Mouse (Mus musculus) forebrain, embryonic 12.5 days (tissue): ENCODE results near the gene Zfp668. TPM values are rescaled to one million over a fixed set of nuclear protein-coding genes. Genes with fewer than 3 reads are reported as not detected.

ENCODE experiments used
- ATAC-seq: fragments of 200-750 bp; cut with Nextera tagmentation; 2 replicates; pipeline ENCODE4 v1.8.0; 2017; ENCODE audit warnings: moderate TSS enrichment; ENCODE audit not compliant: low FRiP score
- H3K27ac ChIP-seq: fragments of 300-500 bp; sonication (generic); 2 replicates; pipeline ENCODE4 v1.5.1; 2016; ENCODE audit warnings: mild to moderate bottlenecking
- H3K27me3 ChIP-seq: fragments of 300-500 bp; sonication (generic); 2 replicates; pipeline ENCODE4 v1.6.1; 2016; ENCODE audit warnings: mild to moderate bottlenecking
- H3K36me3 ChIP-seq: fragments of 300-500 bp; sonication (generic); replicated peaks from 2 replicates; pipeline ENCODE4 v1.6.1; 2016; ENCODE audit warnings: mild to moderate bottlenecking
- H3K4me1 ChIP-seq: fragments of 300-500 bp; sonication (generic); 2 replicates; pipeline ENCODE4 v1.6.1; 2016
- H3K4me2 ChIP-seq: fragments of 300-500 bp; sonication (generic); 2 replicates; pipeline ENCODE4 v1.6.1; 2016; ENCODE audit warnings: mild to moderate bottlenecking, moderate library complexity
- H3K4me3 ChIP-seq: fragments of 300-500 bp; sonication (generic); replicated peaks from 2 replicates; pipeline ENCODE4 v1.5.1; 2016; ENCODE audit warnings: mild to moderate bottlenecking
- H3K9ac ChIP-seq: fragments of 300-500 bp; sonication (generic); 2 replicates; pipeline ENCODE4 v1.6.1; 2016; ENCODE audit warnings: mild to moderate bottlenecking
- H3K9me3 ChIP-seq: fragments of 300-500 bp; sonication (generic); 2 replicates; pipeline ENCODE4 v1.6.1; 2016
- WGBS: fragments of 180-500 bp; shearing (Covaris S2); methylation state at CpG from one replicate; pipeline ENCODE4 v1.1.7; 2016; 5-methylcytosine and 5-hydroxymethylcytosine counted together
- polyA plus RNA-seq: library from polyadenylated mRNA; unstranded; fragments of >200 nt; fragmentation: Nextera tagmentation; extraction: Ambion mirVana; gene quantifications from 2 replicates; pipeline ENCODE4 v1.2.1, GENCODE M21; 2016

Gene Zfp668
- polyA plus RNA-seq: 33.9 and 38.2 TPM in 2 replicates

GRCm38 (mm10) chr7:127876467-127877348 is at the start of gene Zfp668:
TSS of gene Zfp668 (minus strand) at chr7:127876828.
- no peaks in the 10 kb centered on the region for H3K9me3 ChIP-seq
- WGBS: under 1% methylated on average over 60 of the region's 60 CpGs
- H3K4me2 ChIP-seq: peak within 1 kb of the TSS; percentile 92
- H3K9ac ChIP-seq: peak within 1 kb of the TSS; percentile 97
- H3K27me3 ChIP-seq: no peaks in the 10 kb centered on the region
- ATAC-seq: peak; percentile 64
- H3K4me3 ChIP-seq: peak within 1 kb of the TSS; percentile 95
- H3K4me1 ChIP-seq: peaks cover 26% of the 10 kb centered on the region
- peak within 1 kb of the TSS; percentile 100 for H3K27ac ChIP-seq
- peaks cover 46% of the 10 kb centered on the region for H3K36me3 ChIP-seq

GRCm38 (mm10) chr7:127926066-127926465 is 49.4 kb upstream of the Zfp668 start:
- WGBS: 89% methylated on average over 8 of the region's 8 CpGs
- Histone ChIP-seq H3K27ac (no peak overlapping the region), H3K36me3 (peaks cover 55% of the 10 kb centered on the region), H3K27me3 (peaks cover 32% of the 10 kb centered on the region), H3K4me1 (no peaks in the 10 kb centered on the region; the same call in 1 of the 2 replicates), H3K4me2 (no peak overlapping the region), H3K9ac (no peak overlapping the region), H3K9me3 (no peaks in the 10 kb centered on the region), H3K4me3 (no peak overlapping the region)
- no peak for ATAC-seq

- H3K4me3 ChIP-seq: no peak overlapping the region
- H3K9me3 ChIP-seq: no peaks in the 10 kb centered on the region
- peaks cover 63% of the 10 kb centered on the region for H3K36me3 ChIP-seq
- no peak overlapping the region for H3K4me2 ChIP-seq
- WGBS: 67% methylated on average over 5 of the region's 5 CpGs
- no peaks in the 10 kb centered on the region; the same call in 1 of the 2 replicates for H3K4me1 ChIP-seq
- peaks cover 27% of the 10 kb centered on the region for H3K27me3 ChIP-seq
- no peak overlapping the region for H3K9ac ChIP-seq
- H3K27ac ChIP-seq: no peak overlapping the region
- no peak for ATAC-seq
These were observed 48.6 kb upstream of the Zfp668 start for GRCm38 (mm10) chr7:127925252-127925651.

- Histone ChIP-seq H3K4me3 (no peak overlapping the region), H3K27ac (no peak overlapping the region), H3K9ac (no peak overlapping the region), H3K9me3 (no peaks in the 10 kb centered on the region), H3K27me3 (peaks cover 12% of the 10 kb centered on the region), H3K36me3 (peaks cover 68% of the 10 kb centered on the region), H3K4me2 (no peak overlapping the region), H3K4me1 (no peaks in the 10 kb centered on the region)
- ATAC-seq: no peak
- 90% methylated on average over 5 of the region's 5 CpGs for WGBS
These were observed 47.1 kb upstream of the Zfp668 start for GRCm38 (mm10) chr7:127923714-127924113.

GRCm38 (mm10) chr7:127922451-127923275 is 46.0 kb upstream of the Zfp668 start:
- 81% methylated on average over 6 of the region's 6 CpGs for WGBS
- no peak for ATAC-seq
- Histone ChIP-seq H3K9me3 (no peaks in the 10 kb centered on the region), H3K27ac (no peak overlapping the region), H3K27me3 (peaks cover 1% of the 10 kb centered on the region; the same call in 1 of the 2 replicates), H3K4me2 (no peak overlapping the region), H3K4me1 (no peaks in the 10 kb centered on the region), H3K4me3 (no peak overlapping the region), H3K36me3 (peaks cover 74% of the 10 kb centered on the region), H3K9ac (no peak overlapping the region)

- H3K4me2 ChIP-seq: no peak overlapping the region
- H3K27ac ChIP-seq: no peak overlapping the region
- WGBS: 68% methylated on average over 8 of the region's 8 CpGs
- ATAC-seq: no peak
- no peaks in the 10 kb centered on the region for H3K27me3 ChIP-seq
- H3K9me3 ChIP-seq: no peaks in the 10 kb centered on the region
- H3K36me3 ChIP-seq: peaks cover 77% of the 10 kb centered on the region
- no peak overlapping the region for H3K4me3 ChIP-seq
- H3K9ac ChIP-seq: no peak overlapping the region
- no peaks in the 10 kb centered on the region for H3K4me1 ChIP-seq
These were observed 44.9 kb upstream of the Zfp668 start for GRCm38 (mm10) chr7:127921516-127921915.

- Histone ChIP-seq H3K4me3 (no peak overlapping the region), H3K27me3 (no peaks in the 10 kb centered on the region), H3K36me3 (peaks cover 70% of the 10 kb centered on the region), H3K9me3 (no peaks in the 10 kb centered on the region), H3K27ac (no peak overlapping the region), H3K9ac (no peak overlapping the region), H3K4me1 (no peaks in the 10 kb centered on the region), H3K4me2 (no peak overlapping the region)
- ATAC-seq: no peak
- 84% methylated on average over 7 of the region's 7 CpGs for WGBS
These were observed 42.7 kb upstream of the Zfp668 start for GRCm38 (mm10) chr7:127919290-127919689.

- H3K36me3 ChIP-seq: peaks cover 61% of the 10 kb centered on the region
- H3K4me1 ChIP-seq: peaks cover 1% of the 10 kb centered on the region
- no peak overlapping the region for H3K4me2 ChIP-seq
- H3K4me3 ChIP-seq: no peak overlapping the region
- no peak overlapping the region for H3K9ac ChIP-seq
- H3K9me3 ChIP-seq: no peaks in the 10 kb centered on the region
- no peak for ATAC-seq
- no peak overlapping the region for H3K27ac ChIP-seq
- no peaks in the 10 kb centered on the region for H3K27me3 ChIP-seq
- whole genome bisulfite sequencing: 62% methylated on average over 3 of the region's 3 CpGs
These were observed 41.6 kb upstream of the Zfp668 start for GRCm38 (mm10) chr7:127918203-127918602.

GRCm38 (mm10) chr7:127915293-127915692 is 38.7 kb upstream of the Zfp668 start:
- H3K4me3 ChIP-seq: no peak overlapping the region
- H3K36me3 ChIP-seq: peaks cover 36% of the 10 kb centered on the region
- no peak for ATAC-seq
- 93% methylated on average over 12 of the region's 12 CpGs for WGBS
- no peak overlapping the region for H3K4me2 ChIP-seq
- H3K27ac ChIP-seq: no peak overlapping the region
- H3K4me1 ChIP-seq: peaks cover 6% of the 10 kb centered on the region
- no peaks in the 10 kb centered on the region for H3K27me3 ChIP-seq
- no peaks in the 10 kb centered on the region for H3K9me3 ChIP-seq
- no peak overlapping the region for H3K9ac ChIP-seq

- Histone ChIP-seq H3K27ac (no peak overlapping the region), H3K36me3 (peaks cover 46% of the 10 kb centered on the region), H3K9ac (peak overlapping the region; percentile 73), H3K4me2 (peak overlapping the region; percentile 73), H3K9me3 (no peaks in the 10 kb centered on the region), H3K27me3 (no peaks in the 10 kb centered on the region), H3K4me1 (peaks cover 6% of the 10 kb centered on the region), H3K4me3 (peak overlapping the region; percentile 89)
- WGBS: 44% methylated on average over 4 of the region's 4 CpGs
- ATAC-seq: no peak
These were observed 36.3 kb upstream of the Zfp668 start for GRCm38 (mm10) chr7:127912938-127913337.

- peak within 1 kb of the TSS; percentile 73 for H3K4me2 ChIP-seq
- peak within 1 kb of the TSS; percentile 73 for H3K9ac ChIP-seq
- peak; percentile 97 for ATAC-seq
- no peaks in the 10 kb centered on the region for H3K9me3 ChIP-seq
- peak within 1 kb of the TSS; percentile 89 for H3K4me3 ChIP-seq
- no peaks in the 10 kb centered on the region for H3K27me3 ChIP-seq
- H3K4me1 ChIP-seq: peaks cover 6% of the 10 kb centered on the region
- H3K36me3 ChIP-seq: peaks cover 48% of the 10 kb centered on the region
- peak within 1 kb of the TSS; percentile 76 for H3K27ac ChIP-seq
- under 1% methylated on average over 40 of the region's 40 CpGs for WGBS
These were observed 35.7 kb upstream of the Zfp668 start, which contains the start of gene Kat8 for GRCm38 (mm10) chr7:127912190-127912871. TSS of gene Kat8 (plus strand) at chr7:127912516.

- H3K4me1 ChIP-seq: peaks cover 17% of the 10 kb centered on the region
- no peaks in the 10 kb centered on the region for H3K9me3 ChIP-seq
- no peak overlapping the region for H3K9ac ChIP-seq
- H3K27ac ChIP-seq: no peak overlapping the region
- WGBS: 95% methylated on average over 4 of the region's 4 CpGs
- no peak overlapping the region for H3K4me2 ChIP-seq
- H3K27me3 ChIP-seq: no peaks in the 10 kb centered on the region
- ATAC-seq: no peak
- peaks cover 49% of the 10 kb centered on the region for H3K36me3 ChIP-seq
- no peak overlapping the region for H3K4me3 ChIP-seq
These were observed 32.0 kb upstream of the Zfp668 start for GRCm38 (mm10) chr7:127908656-127909055.
